Comparison of ENCODE assay signal across 8 mouse cellular contexts in the genomic region with DNA sequence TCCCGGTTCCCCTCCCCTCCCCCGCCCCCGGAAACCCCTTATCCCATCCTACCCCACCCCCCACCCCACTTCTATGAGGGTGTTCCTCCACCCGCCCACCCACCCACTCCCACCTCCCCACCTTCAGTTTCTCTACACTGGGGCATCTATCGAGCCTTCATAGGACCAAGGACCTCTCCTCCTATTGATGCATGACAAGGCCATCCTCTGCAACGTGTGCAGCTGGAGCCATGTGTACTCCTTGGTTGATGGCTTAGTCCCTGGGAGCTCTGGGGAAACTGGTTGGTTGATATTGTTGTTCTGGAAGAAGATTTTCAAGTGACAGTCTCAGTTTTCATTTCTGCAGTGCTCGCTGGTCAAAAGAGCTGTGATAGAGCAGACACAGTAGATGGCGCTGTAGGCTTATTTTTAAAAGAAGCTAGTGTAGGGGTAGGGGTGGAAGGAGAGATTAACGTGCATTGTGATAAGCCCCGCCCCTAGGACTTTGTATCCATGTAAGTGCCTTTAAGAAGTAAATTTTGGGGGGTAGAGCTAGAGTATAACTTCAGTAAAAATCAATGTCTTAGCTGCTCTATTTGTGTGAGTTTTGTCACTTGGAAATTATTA.
DNase-seq lines count a peak whose midpoint lies in the region; ATAC-seq and TF ChIP-seq lines count a peak whose summit lies in the region.

No protein-coding gene starts in this region.

- no peak overlapping the region for H3K4me3 ChIP-seq in limb, embryonic 10.5 days
- H3K4me3 ChIP-seq in midbrain, postnatal 0 days (ENCODE audit: low read depth, low read length): no peak overlapping the region

- peak; percentile 90 for DNase-seq in CD4-positive, CD25-positive, alpha-beta regulatory T cell, adult 2 months (ENCODE audit: low read depth, low spot score)
- peak; percentile 53 for DNase-seq in adrenal gland, adult 2 months
- peak; percentile 92 for DNase-seq in embryo, embryonic 11 days
- peak; percentile 48 to 59 for DNase-seq in heart, adult 9 months (ENCODE audit: low spot score in 2 of 2)
- DNase-seq in kidney, adult 8-10 months: peak; percentile 58 to 61
- peak; percentile 51 for DNase-seq in limb, embryonic 10.5 days (ENCODE audit: low spot score)
- peak; percentile 84 for DNase-seq in midbrain, postnatal 0 days (ENCODE audit: low spot score)
- DNase-seq in telencephalon, adult 2 months (ENCODE audit: low read depth, low spot score): peak; percentile 46

- H3K36me3 ChIP-seq in limb, embryonic 10.5 days: no peaks in the 10 kb centered on the region
- no peaks in the 10 kb centered on the region for H3K36me3 ChIP-seq in midbrain, postnatal 0 days (ENCODE audit: insufficient read depth, low read length)

- peak; percentile 70; the same call in 1 of the 2 replicates for ATAC-seq in midbrain, postnatal 0 days (ENCODE audit: low FRiP score)

- peak overlapping the region; percentile 56; the same call in 1 of the 2 replicates for H3K27ac ChIP-seq in limb, embryonic 10.5 days
- H3K27ac ChIP-seq in midbrain, postnatal 0 days (ENCODE audit: low read depth, low read length): no peak overlapping the region

- H3K9ac ChIP-seq in midbrain, postnatal 0 days (replicated peaks; ENCODE audit: low read length, poor library complexity, severe bottlenecking): no peak overlapping the region

- no peaks in the 10 kb centered on the region for H3K9me3 ChIP-seq in limb, embryonic 10.5 days (replicated peaks)
- H3K9me3 ChIP-seq in midbrain, postnatal 0 days (ENCODE audit: low read length): no peaks in the 10 kb centered on the region

- peaks cover 4% of the 10 kb centered on the region for H3K4me1 ChIP-seq in limb, embryonic 10.5 days
- H3K4me1 ChIP-seq in midbrain, postnatal 0 days (ENCODE audit: insufficient read depth, low read length): no peaks in the 10 kb centered on the region

- H3K27me3 ChIP-seq in limb, embryonic 10.5 days (ENCODE audit: low read depth, poor library complexity, severe bottlenecking): no peaks in the 10 kb centered on the region
- H3K27me3 ChIP-seq in midbrain, postnatal 0 days (ENCODE audit: insufficient read depth, low read length): no peaks in the 10 kb centered on the region

- H3K4me2 ChIP-seq in midbrain, postnatal 0 days (ENCODE audit: low read depth, low read length, poor library complexity, severe bottlenecking): no peak overlapping the region

- 28% methylated on average over 10 of the region's 10 CpGs for WGBS in limb, embryonic 10.5 days
- WGBS in midbrain, postnatal 0 days: 15% methylated on average over 10 of the region's 10 CpGs

- TF ChIP-seq CTCF in midbrain, postnatal 0 days (IDR thresholded peaks at IDR 0.05): peak; percentile 86
